Mouse (Mus musculus) bone marrow macrophage, adult 2 months (primary cell): ENCODE measurements at regions not wholly inside any gene's neighbourhood (a gene's known extent, or its start where the extent isn't known, plus 50 kb on each side); places are given as distances from the start of the nearest gene placed in this dataset.

Experiments used
- H3K27ac ChIP-seq: 2 replicates; pipeline ENCODE4 v1.5.1; 2012; ENCODE audit warnings: low read depth, low read length; ENCODE audit not compliant: insufficient read depth
- H3K4me1 ChIP-seq: 2 replicates; pipeline ENCODE4 v1.6.1; 2012; ENCODE audit warnings: low read length; ENCODE audit not compliant: control insufficient read depth, insufficient read depth
- H3K4me3 ChIP-seq: 2 replicates; pipeline ENCODE4 v1.5.1; 2012; ENCODE audit warnings: mild to moderate bottlenecking, low read length, moderate library complexity; ENCODE audit not compliant: insufficient read depth
- CTCF ChIP-seq: IDR thresholded peaks from 2 replicates; pipeline ENCODE4 v1.5.1; 2012; ENCODE audit warnings: low read depth, mild to moderate bottlenecking, low read length, moderate library complexity
- POLR2A ChIP-seq: IDR thresholded peaks from 2 replicates; pipeline ENCODE4 v1.6.1; 2012; ENCODE audit warnings: mild to moderate bottlenecking, low read depth, low read length, borderline replicate concordance

- TF ChIP-seq POLR2A (no peak), CTCF (no peak)
- Histone ChIP-seq H3K4me3 (no peak overlapping the region), H3K27ac (no peak overlapping the region), H3K4me1 (peaks cover 23% of the 10 kb centered on the region)
Measured at GRCm38 (mm10) chr2:144169576-144170178, 100.8 kb upstream of the Mgme1 start.

- H3K27ac ChIP-seq: no peak overlapping the region
- H3K4me3 ChIP-seq: no peak overlapping the region
- TF ChIP-seq CTCF (no peak), POLR2A (no peak)
- peaks cover 13% of the 10 kb centered on the region for H3K4me1 ChIP-seq
Measured at GRCm38 (mm10) chr2:144172100-144172770, 98.2 kb upstream of the Mgme1 start.

- H3K27ac ChIP-seq: no peak overlapping the region
- H3K4me1 ChIP-seq: peaks cover 13% of the 10 kb centered on the region
- H3K4me3 ChIP-seq: no peak overlapping the region
- TF ChIP-seq POLR2A (no peak), CTCF (no peak)
Measured at GRCm38 (mm10) chr2:144173358-144174106, 96.9 kb upstream of the Mgme1 start.

GRCm38 (mm10) chr2:144174366-144175035 is 96.0 kb upstream of the Mgme1 start:
- H3K27ac ChIP-seq: no peak overlapping the region
- peaks cover 13% of the 10 kb centered on the region for H3K4me1 ChIP-seq
- TF ChIP-seq POLR2A (no peak), CTCF (no peak)
- H3K4me3 ChIP-seq: no peak overlapping the region

GRCm38 (mm10) chr2:144176508-144177170 is 93.8 kb upstream of the Mgme1 start:
- Histone ChIP-seq H3K27ac (no peak overlapping the region), H3K4me3 (no peak overlapping the region), H3K4me1 (peaks cover 13% of the 10 kb centered on the region)
- TF ChIP-seq CTCF: no peak
- no peak for TF ChIP-seq POLR2A

GRCm38 (mm10) chr2:144177268-144177667 is 93.2 kb upstream of the Mgme1 start:
- Histone ChIP-seq H3K27ac (no peak overlapping the region), H3K4me3 (no peak overlapping the region), H3K4me1 (peaks cover 13% of the 10 kb centered on the region)
- TF ChIP-seq POLR2A: no peak
- no peak for TF ChIP-seq CTCF

GRCm38 (mm10) chr2:144177920-144178319 is 92.5 kb upstream of the Mgme1 start:
- H3K27ac ChIP-seq: no peak overlapping the region
- no peak overlapping the region for H3K4me3 ChIP-seq
- peaks cover 13% of the 10 kb centered on the region for H3K4me1 ChIP-seq
- TF ChIP-seq CTCF: no peak
- no peak for TF ChIP-seq POLR2A

GRCm38 (mm10) chr2:144182108-144182507 is 88.4 kb upstream of the Mgme1 start:
- H3K27ac ChIP-seq: no peak overlapping the region
- no peak overlapping the region for H3K4me3 ChIP-seq
- H3K4me1 ChIP-seq: peaks cover 2% of the 10 kb centered on the region; the same call in 1 of the 2 replicates
- TF ChIP-seq CTCF (no peak), POLR2A (no peak)

- Histone ChIP-seq H3K27ac (no peak overlapping the region), H3K4me3 (no peak overlapping the region), H3K4me1 (peaks cover 6% of the 10 kb centered on the region)
- TF ChIP-seq CTCF (no peak), POLR2A (no peak)
Measured at GRCm38 (mm10) chr2:144182542-144182941, 87.9 kb upstream of the Mgme1 start.
